Mouse (Mus musculus) myocyte (in vitro differentiated cells): ENCODE measurements at regions not wholly inside any gene's neighbourhood (a gene's known extent, or its start where the extent isn't known, plus 50 kb on each side); places are given as distances from the start of the nearest gene placed in this dataset.

Source experiments
- H3K27me3 ChIP-seq: one replicate; pipeline ENCODE4 v1.6.1; 2011; ENCODE audit not compliant: control insufficient read depth, insufficient read depth, insufficient read length
- H3K36me3 ChIP-seq: one replicate; pipeline ENCODE4 v1.6.1; 2011; ENCODE audit not compliant: control insufficient read depth, insufficient read depth
- H3K4me2 ChIP-seq: one replicate; pipeline ENCODE4 v1.6.1; 2011; ENCODE audit warnings: low read depth, control low read depth
- H3K4me3 ChIP-seq: one replicate; pipeline ENCODE4 v1.5.1; 2011; ENCODE audit warnings: mild to moderate bottlenecking, control low read depth, moderate library complexity
- H3K79me2 ChIP-seq: one replicate; pipeline ENCODE4 v1.6.1; 2011; ENCODE audit not compliant: control insufficient read depth, insufficient read depth
- H3ac ChIP-seq: one replicate; pipeline ENCODE4 v1.6.1; 2011; ENCODE audit not compliant: control insufficient read depth, insufficient read length
- CEBPB ChIP-seq: IDR thresholded peaks from 2 replicates; pipeline ENCODE4 v1.6.1; 2011; ENCODE audit warnings: mild to moderate bottlenecking, moderate library complexity; ENCODE audit not compliant: poor library complexity, insufficient read depth, severe bottlenecking
- E2F4 ChIP-seq: IDR thresholded peaks from one replicate; pipeline ENCODE4 v1.6.1; 2011; ENCODE audit warnings: mild to moderate bottlenecking, control low read depth, moderate library complexity; ENCODE audit not compliant: insufficient read depth
- MAX ChIP-seq: IDR thresholded peaks from one replicate; pipeline ENCODE4 v1.6.1; 2011; ENCODE audit warnings: low read depth, mild to moderate bottlenecking, control low read depth
- MYOD1 ChIP-seq, 3 experiments: IDR thresholded peaks; one replicate each; pipeline ENCODE4 v1.6.1; 2011; ENCODE audit warnings: control low read depth in 2 of 3, low read depth in 2 of 3, mild to moderate bottlenecking in 2 of 3, moderate library complexity in 1 of 3; ENCODE audit not compliant: insufficient read length in 2 of 3, control insufficient read depth in 1 of 3
- MYOG ChIP-seq, 3 experiments: IDR thresholded peaks; one replicate each; pipeline ENCODE4 v1.6.1; 2011; ENCODE audit warnings: control low read depth in 2 of 3, low read depth in 2 of 3, mild to moderate bottlenecking in 2 of 3; ENCODE audit not compliant: insufficient read length in 2 of 3, control insufficient read depth in 1 of 3, insufficient read depth in 1 of 3
- POLR2A ChIP-seq: IDR thresholded peaks from one replicate; pipeline ENCODE4 v1.6.1; 2011; ENCODE audit warnings: low read depth, mild to moderate bottlenecking, control low read depth, moderate library complexity; ENCODE audit not compliant: insufficient read length
- POLR2AphosphoS2 ChIP-seq: IDR thresholded peaks from one replicate; pipeline ENCODE4 v1.6.1; 2011; ENCODE audit warnings: low read depth, control low read depth; ENCODE audit not compliant: insufficient read length
- REST ChIP-seq: IDR thresholded peaks from one replicate; pipeline ENCODE4 v1.6.1; 2011; ENCODE audit warnings: mild to moderate bottlenecking, control low read depth, moderate library complexity; ENCODE audit not compliant: insufficient read depth, insufficient read length
- SRF ChIP-seq: IDR thresholded peaks from one replicate; pipeline ENCODE4 v1.6.1; 2011; ENCODE audit warnings: low read depth; ENCODE audit not compliant: control insufficient read depth, insufficient read length
- TCF12 ChIP-seq: IDR thresholded peaks from one replicate; pipeline ENCODE4 v1.6.1; 2011; ENCODE audit warnings: mild to moderate bottlenecking, control low read depth; ENCODE audit not compliant: poor library complexity, insufficient read depth, severe bottlenecking
- TCF3 ChIP-seq: IDR thresholded peaks from one replicate; pipeline ENCODE4 v1.6.1; 2011; ENCODE audit warnings: low read depth, control low read depth; ENCODE audit not compliant: insufficient read length
- USF1 ChIP-seq: IDR thresholded peaks from one replicate; pipeline ENCODE4 v1.6.1; 2011; ENCODE audit warnings: low read depth, mild to moderate bottlenecking, control low read depth, moderate library complexity

GRCm38 (mm10) chr1:72050858-72051257 is 161.2 kb downstream of the Mreg start:
- Histone ChIP-seq H3K79me2 (no peaks in the 10 kb centered on the region), H3K36me3 (no peaks in the 10 kb centered on the region), H3K27me3 (no peaks in the 10 kb centered on the region), H3K4me3 (no peak overlapping the region), H3K4me2 (no peak overlapping the region), H3ac (no peak overlapping the region)
- TF ChIP-seq E2F4 (no peak), POLR2A (no peak), SRF (no peak), POLR2AphosphoS2 (no peak), TCF12 (no peak), MYOD1 (IDR thresholded peaks at IDR 0.05; ENCODE audit: control insufficient read depth in 1 of 3, insufficient read length in 2 of 3, low read depth in 2 of 3) (no peak), USF1 (no peak), MYOG (IDR thresholded peaks at IDR 0.05; ENCODE audit: control insufficient read depth in 1 of 3, insufficient read depth in 1 of 3, insufficient read length in 2 of 3, low read depth in 2 of 3) (no peak), REST (no peak), TCF3 (no peak), MAX (no peak), CEBPB (no peak)

DNA sequence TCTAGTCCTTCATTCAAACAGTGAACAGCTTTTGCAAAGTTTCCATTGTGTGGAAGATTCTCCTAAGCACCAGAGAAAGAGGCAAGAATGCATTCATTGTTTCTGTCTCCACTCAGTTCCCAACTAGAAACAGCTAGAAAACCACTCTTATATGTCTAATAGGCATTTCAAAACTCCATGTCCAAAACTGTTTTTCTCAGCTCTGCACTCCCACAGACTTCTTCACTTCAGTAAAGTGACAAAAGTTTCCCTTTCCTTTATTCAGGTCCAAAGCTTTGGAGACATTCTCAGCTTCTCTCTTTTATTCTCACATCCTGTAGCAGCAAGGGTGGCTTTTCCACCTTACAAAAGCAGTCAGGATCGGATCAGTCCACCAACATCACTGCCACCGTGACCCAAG is 166.0 kb downstream of the Mreg start:
- Histone ChIP-seq H3K36me3 (no peaks in the 10 kb centered on the region), H3K79me2 (no peaks in the 10 kb centered on the region), H3ac (no peak overlapping the region), H3K27me3 (no peaks in the 10 kb centered on the region), H3K4me2 (no peak overlapping the region), H3K4me3 (no peak overlapping the region)
- TF ChIP-seq POLR2AphosphoS2 (no peak), USF1 (no peak), MAX (no peak), MYOG (IDR thresholded peaks at IDR 0.05; ENCODE audit: control insufficient read depth in 1 of 3, insufficient read depth in 1 of 3, insufficient read length in 2 of 3, low read depth in 2 of 3) (no peak), CEBPB (no peak), E2F4 (no peak), MYOD1 (IDR thresholded peaks at IDR 0.05; ENCODE audit: control insufficient read depth in 1 of 3, insufficient read length in 2 of 3, low read depth in 2 of 3) (no peak), REST (no peak), POLR2A (no peak), TCF3 (no peak), SRF (no peak), TCF12 (no peak)

DNA sequence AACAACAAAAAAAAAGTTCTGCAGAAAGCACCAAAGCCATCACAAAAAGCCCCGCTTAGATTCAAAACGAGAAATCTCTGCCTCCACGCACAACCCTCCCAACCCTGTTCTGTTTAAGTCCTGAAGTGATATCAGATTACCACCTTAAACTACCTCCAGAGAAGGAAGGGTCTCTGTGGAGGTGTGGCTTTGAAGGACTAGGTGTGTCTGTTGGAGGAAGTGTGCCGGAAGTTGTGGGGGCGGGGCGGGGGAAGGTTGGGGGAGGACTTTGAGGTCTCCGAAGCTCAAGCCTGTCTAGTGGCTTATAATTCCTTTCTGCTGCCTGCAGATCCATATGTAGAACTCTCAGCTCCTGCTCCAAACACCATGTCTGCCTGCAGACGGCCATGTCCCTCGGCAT is 173.6 kb downstream of the Mreg start:
- H3K4me2 ChIP-seq = no peak overlapping the region
- H3K27me3 ChIP-seq = no peaks in the 10 kb centered on the region
- H3K79me2 ChIP-seq = no peaks in the 10 kb centered on the region
- H3K4me3 ChIP-seq = no peak overlapping the region
- H3ac ChIP-seq = no peak overlapping the region
- TF ChIP-seq MYOD1 (IDR thresholded peaks at IDR 0.05; ENCODE audit: control insufficient read depth in 1 of 3, insufficient read length in 2 of 3, low read depth in 2 of 3) = no peak
- no peaks in the 10 kb centered on the region for H3K36me3 ChIP-seq

DNA sequence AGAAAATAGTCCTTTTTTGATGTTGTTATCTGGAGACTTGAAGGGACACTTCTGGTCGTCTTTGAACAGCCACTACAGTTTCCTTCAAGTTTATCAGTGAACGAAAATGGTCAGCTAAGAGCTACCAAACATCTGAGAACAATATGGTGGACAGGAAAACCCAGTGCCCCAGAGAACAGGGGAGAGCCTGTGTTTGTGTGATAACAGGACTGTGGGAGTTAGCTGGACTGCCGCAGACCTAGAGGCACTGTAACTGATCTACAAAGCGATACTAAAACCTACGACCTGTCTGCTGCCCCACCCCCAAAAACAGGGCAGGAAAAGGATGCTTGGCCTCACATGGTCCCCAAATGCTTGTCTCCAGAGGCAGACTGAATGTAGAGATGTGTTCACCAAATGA is 175.5 kb downstream of the Mreg start:
- no peak for TF ChIP-seq TCF12
- TF ChIP-seq E2F4 = no peak
- TF ChIP-seq POLR2AphosphoS2 = no peak
- TF ChIP-seq REST = no peak
- TF ChIP-seq MYOD1 (IDR thresholded peaks at IDR 0.05; ENCODE audit: control insufficient read depth in 1 of 3, insufficient read length in 2 of 3, low read depth in 2 of 3) = no peak
- TF ChIP-seq USF1 = no peak
- no peak for TF ChIP-seq MYOG (IDR thresholded peaks at IDR 0.05; ENCODE audit: control insufficient read depth in 1 of 3, insufficient read depth in 1 of 3, insufficient read length in 2 of 3, low read depth in 2 of 3)
- TF ChIP-seq SRF = no peak
- no peak for TF ChIP-seq TCF3
- no peak for TF ChIP-seq MAX
- TF ChIP-seq POLR2A = no peak
- no peak for TF ChIP-seq CEBPB
- Histone ChIP-seq H3K4me3 (no peak overlapping the region), H3K79me2 (no peaks in the 10 kb centered on the region), H3ac (no peak overlapping the region), H3K4me2 (no peak overlapping the region), H3K27me3 (no peaks in the 10 kb centered on the region), H3K36me3 (no peaks in the 10 kb centered on the region)

DNA sequence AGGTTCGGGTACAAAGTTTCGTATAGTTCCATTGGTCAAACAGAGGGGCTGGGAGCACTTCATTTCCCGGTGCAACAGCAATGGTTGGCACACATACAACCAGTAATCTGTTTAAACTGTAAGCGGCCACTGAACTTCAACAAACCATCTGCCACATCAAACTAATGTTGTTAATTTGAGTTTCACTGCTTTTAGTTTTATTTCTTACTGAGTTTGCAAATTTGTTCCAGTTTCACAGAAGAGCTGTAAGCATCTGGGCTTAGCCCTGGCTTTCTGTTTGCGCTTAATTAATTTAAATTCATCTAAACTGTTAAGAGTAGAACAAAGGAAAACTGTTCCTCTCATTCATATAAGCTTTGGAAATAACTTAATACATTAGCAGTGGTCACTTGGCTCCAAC is 176.0 kb downstream of the Mreg start:
- TF ChIP-seq MYOD1 (IDR thresholded peaks at IDR 0.05; ENCODE audit: control insufficient read depth in 1 of 3, insufficient read length in 2 of 3, low read depth in 2 of 3) (no peak), MYOG (IDR thresholded peaks at IDR 0.05; ENCODE audit: control insufficient read depth in 1 of 3, insufficient read depth in 1 of 3, insufficient read length in 2 of 3, low read depth in 2 of 3) (no peak), TCF12 (no peak), POLR2AphosphoS2 (no peak), USF1 (no peak), CEBPB (no peak), MAX (no peak), REST (no peak), E2F4 (no peak), POLR2A (no peak), SRF (no peak), TCF3 (no peak)
- H3K79me2 ChIP-seq = no peaks in the 10 kb centered on the region

More for the DNA sequence above, 176.0 kb downstream of the Mreg start:
- Histone ChIP-seq H3K36me3 (no peaks in the 10 kb centered on the region), H3ac (no peak overlapping the region), H3K27me3 (no peaks in the 10 kb centered on the region), H3K4me3 (no peak overlapping the region), H3K4me2 (no peak overlapping the region)
